Mouse (Mus musculus) myocyte (in vitro differentiated cells): Measurements from ENCODE around the gene Echdc1. TPM values are rescaled to one million over a fixed set of nuclear protein-coding genes. Genes with fewer than 3 reads are reported as not detected.
A peak's percentile ranks its signal among the peaks of the same experiment; 100 is the strongest.
"Not testable (repeated sequence)": the region's sequence is repeated elsewhere in the genome, so short reads cannot be mapped to it uniquely, and the experiment has no call there.

Experiments used
- H3K27me3 ChIP-seq: one replicate; pipeline ENCODE4 v1.6.1; 2011; ENCODE audit not compliant: control insufficient read depth, insufficient read depth, insufficient read length
- H3K36me3 ChIP-seq: one replicate; pipeline ENCODE4 v1.6.1; 2011; ENCODE audit not compliant: control insufficient read depth, insufficient read depth
- H3K4me2 ChIP-seq: one replicate; pipeline ENCODE4 v1.6.1; 2011; ENCODE audit warnings: low read depth, control low read depth
- H3K4me3 ChIP-seq: one replicate; pipeline ENCODE4 v1.5.1; 2011; ENCODE audit warnings: mild to moderate bottlenecking, control low read depth, moderate library complexity
- H3K79me2 ChIP-seq: one replicate; pipeline ENCODE4 v1.6.1; 2011; ENCODE audit not compliant: control insufficient read depth, insufficient read depth
- H3ac ChIP-seq: one replicate; pipeline ENCODE4 v1.6.1; 2011; ENCODE audit not compliant: control insufficient read depth, insufficient read length
- CEBPB ChIP-seq: IDR thresholded peaks from 2 replicates; pipeline ENCODE4 v1.6.1; 2011; ENCODE audit warnings: mild to moderate bottlenecking, moderate library complexity; ENCODE audit not compliant: poor library complexity, insufficient read depth, severe bottlenecking
- E2F4 ChIP-seq: IDR thresholded peaks from one replicate; pipeline ENCODE4 v1.6.1; 2011; ENCODE audit warnings: mild to moderate bottlenecking, control low read depth, moderate library complexity; ENCODE audit not compliant: insufficient read depth
- MAX ChIP-seq: IDR thresholded peaks from one replicate; pipeline ENCODE4 v1.6.1; 2011; ENCODE audit warnings: low read depth, mild to moderate bottlenecking, control low read depth
- MYOD1 ChIP-seq, 3 experiments: IDR thresholded peaks; one replicate each; pipeline ENCODE4 v1.6.1; 2011; ENCODE audit warnings: control low read depth in 2 of 3, low read depth in 2 of 3, mild to moderate bottlenecking in 2 of 3, moderate library complexity in 1 of 3; ENCODE audit not compliant: insufficient read length in 2 of 3, control insufficient read depth in 1 of 3
- MYOG ChIP-seq, 3 experiments: IDR thresholded peaks; one replicate each; pipeline ENCODE4 v1.6.1; 2011; ENCODE audit warnings: control low read depth in 2 of 3, low read depth in 2 of 3, mild to moderate bottlenecking in 2 of 3; ENCODE audit not compliant: insufficient read length in 2 of 3, control insufficient read depth in 1 of 3, insufficient read depth in 1 of 3
- POLR2A ChIP-seq: IDR thresholded peaks from one replicate; pipeline ENCODE4 v1.6.1; 2011; ENCODE audit warnings: low read depth, mild to moderate bottlenecking, control low read depth, moderate library complexity; ENCODE audit not compliant: insufficient read length
- POLR2AphosphoS2 ChIP-seq: IDR thresholded peaks from one replicate; pipeline ENCODE4 v1.6.1; 2011; ENCODE audit warnings: low read depth, control low read depth; ENCODE audit not compliant: insufficient read length
- REST ChIP-seq: IDR thresholded peaks from one replicate; pipeline ENCODE4 v1.6.1; 2011; ENCODE audit warnings: mild to moderate bottlenecking, control low read depth, moderate library complexity; ENCODE audit not compliant: insufficient read depth, insufficient read length
- SRF ChIP-seq: IDR thresholded peaks from one replicate; pipeline ENCODE4 v1.6.1; 2011; ENCODE audit warnings: low read depth; ENCODE audit not compliant: control insufficient read depth, insufficient read length
- TCF12 ChIP-seq: IDR thresholded peaks from one replicate; pipeline ENCODE4 v1.6.1; 2011; ENCODE audit warnings: mild to moderate bottlenecking, control low read depth; ENCODE audit not compliant: poor library complexity, insufficient read depth, severe bottlenecking
- TCF3 ChIP-seq: IDR thresholded peaks from one replicate; pipeline ENCODE4 v1.6.1; 2011; ENCODE audit warnings: low read depth, control low read depth; ENCODE audit not compliant: insufficient read length
- USF1 ChIP-seq: IDR thresholded peaks from one replicate; pipeline ENCODE4 v1.6.1; 2011; ENCODE audit warnings: low read depth, mild to moderate bottlenecking, control low read depth, moderate library complexity
- polyA plus RNA-seq: library from polyadenylated mRNA; unstranded; fragments of >200 nt; fragmentation: generic; extraction: Trizol; gene quantifications from one replicate; pipeline ENCODE4 v1.2.1, GENCODE M21; 2012; ENCODE audit warnings: missing spikeins

Echdc1 gene
- polyA plus RNA-seq, 1 experiment: 7.1 TPM

GRCm38 (mm10) chr10:29361464-29362196, 48.7 kb downstream of the Echdc1 start:
- no peaks in the 10 kb centered on the region for H3K27me3 ChIP-seq
- peak overlapping the region; percentile 69 for H3ac ChIP-seq
- peaks cover 48% of the 10 kb centered on the region for H3K79me2 ChIP-seq
- TF ChIP-seq USF1 (peak; percentile 88), MYOD1 (IDR thresholded peaks at IDR 0.05; ENCODE audit: control insufficient read depth in 1 of 3, insufficient read length in 2 of 3, low read depth in 2 of 3) (peak in 1 of 3 experiments; percentile 29), REST (peak; percentile 32), MYOG (IDR thresholded peaks at IDR 0.05; ENCODE audit: control insufficient read depth in 1 of 3, insufficient read depth in 1 of 3, insufficient read length in 2 of 3, low read depth in 2 of 3) (peak in 1 of 3 experiments; percentile 40), MAX (no peak), SRF (peak; percentile 48), POLR2AphosphoS2 (peak; percentile 99), E2F4 (no peak), POLR2A (peak; percentile 99), TCF3 (no peak)
- no peaks in the 10 kb centered on the region for H3K36me3 ChIP-seq
- H3K4me2 ChIP-seq: peak overlapping the region; percentile 89
- H3K4me3 ChIP-seq: peak overlapping the region; percentile 59

GRCm38 (mm10) chr10:29362197-29362900, 49.4 kb downstream of the Echdc1 start, which contains the start of gene Rnf146:
Gene Rnf146, minus strand, starts transcription at chr10:29362442.
- Histone ChIP-seq H3ac (peak within 1 kb of the TSS; percentile 69), H3K27me3 (no peaks in the 10 kb centered on the region), H3K36me3 (no peaks in the 10 kb centered on the region), H3K79me2 (peaks cover 41% of the 10 kb centered on the region), H3K4me3 (peak within 1 kb of the TSS; percentile 59), H3K4me2 (peak within 1 kb of the TSS; percentile 89)
- no peak for TF ChIP-seq POLR2A
- no peak for TF ChIP-seq E2F4
- no peak for TF ChIP-seq REST
- no peak for TF ChIP-seq TCF3
- no peak for TF ChIP-seq USF1
- TF ChIP-seq MAX: no peak
- no peak for TF ChIP-seq MYOG (IDR thresholded peaks at IDR 0.05; ENCODE audit: control insufficient read depth in 1 of 3, insufficient read depth in 1 of 3, insufficient read length in 2 of 3, low read depth in 2 of 3)
- no peak for TF ChIP-seq POLR2AphosphoS2
- TF ChIP-seq CEBPB: no peak
- TF ChIP-seq SRF: no peak
- no peak for TF ChIP-seq TCF12
- no peak for TF ChIP-seq MYOD1 (IDR thresholded peaks at IDR 0.05; ENCODE audit: control insufficient read depth in 1 of 3, insufficient read length in 2 of 3, low read depth in 2 of 3)

GRCm38 (mm10) chr10:29374065-29374464, 61.1 kb downstream of the Echdc1 start:
- Histone ChIP-seq H3K27me3 (no peaks in the 10 kb centered on the region), H3K79me2 (no peaks in the 10 kb centered on the region)
- TF ChIP-seq POLR2A: no peak
- no peak for TF ChIP-seq E2F4
- TF ChIP-seq MYOG (IDR thresholded peaks at IDR 0.05; ENCODE audit: control insufficient read depth in 1 of 3, insufficient read depth in 1 of 3, insufficient read length in 2 of 3, low read depth in 2 of 3): no peak
- no peak for TF ChIP-seq TCF12
- TF ChIP-seq TCF3: no peak
- no peak for TF ChIP-seq CEBPB
- TF ChIP-seq USF1: no peak
- TF ChIP-seq MAX: no peak
- TF ChIP-seq SRF: no peak
- no peak for TF ChIP-seq REST
- TF ChIP-seq POLR2AphosphoS2: no peak
- TF ChIP-seq MYOD1 (IDR thresholded peaks at IDR 0.05; ENCODE audit: control insufficient read depth in 1 of 3, insufficient read length in 2 of 3, low read depth in 2 of 3): no peak

GRCm38 (mm10) chr10:29381558-29381957, 68.6 kb downstream of the Echdc1 start:
- H3K4me3 ChIP-seq: no peak overlapping the region
- H3ac ChIP-seq: no peak overlapping the region
- no peaks in the 10 kb centered on the region for H3K27me3 ChIP-seq
- H3K4me2 ChIP-seq: no peak overlapping the region
- no peaks in the 10 kb centered on the region for H3K79me2 ChIP-seq
- no peaks in the 10 kb centered on the region for H3K36me3 ChIP-seq
- no peak for TF ChIP-seq CEBPB
- no peak for TF ChIP-seq USF1
- no peak for TF ChIP-seq E2F4
- TF ChIP-seq POLR2A: no peak
- TF ChIP-seq SRF: no peak
- no peak for TF ChIP-seq TCF12
- TF ChIP-seq TCF3: no peak
- no peak for TF ChIP-seq REST
- TF ChIP-seq MAX: no peak
- no peak for TF ChIP-seq POLR2AphosphoS2
- TF ChIP-seq MYOD1 (IDR thresholded peaks at IDR 0.05; ENCODE audit: control insufficient read depth in 1 of 3, insufficient read length in 2 of 3, low read depth in 2 of 3): no peak

More at GRCm38 (mm10) chr10:29374065-29374464, 61.1 kb downstream of the Echdc1 start:
- no peak overlapping the region for H3K4me2 ChIP-seq
- no peak overlapping the region for H3K4me3 ChIP-seq
- no peaks in the 10 kb centered on the region for H3K36me3 ChIP-seq
- no peak overlapping the region for H3ac ChIP-seq

- not testable (repeated sequence) for H3K4me2 ChIP-seq, H3K27me3 ChIP-seq, H3K36me3 ChIP-seq, H3K79me2 ChIP-seq, H3ac ChIP-seq, H3K4me3 ChIP-seq
These were observed 81.9 kb downstream of the Echdc1 start for GRCm38 (mm10) chr10:29394890-29395289.
